Mouse (Mus musculus): ENCODE results near the gene Fndc9. TPM values are rescaled to one million over a fixed set of nuclear protein-coding genes. Genes with fewer than 3 reads are reported as not detected.

Fndc9 gene
- not detected for polyA plus RNA-seq (2012; fragmentation: generic; extraction: Trizol)

GRCm38 (mm10) chr11:46235334-46235733 lies at the start of gene Fndc9:
Gene Fndc9 (plus strand): TSS chr11:46235531.

Other genes with a start within 250 kb of the Fndc9 start
- gene Gm12166, start 183.2 kb upstream of the Fndc9 start, polyA plus RNA-seq (2012; fragmentation: generic; extraction: Trizol) = 1 to 10 TPM; 2.0 to 2.5 TPM
- gene Adam19, start 179.5 kb upstream of the Fndc9 start, polyA plus RNA-seq (2012; fragmentation: generic; extraction: Trizol) = 10 to 100 TPM in 1 of 2 experiments, under 1 TPM in 1; 0.83 to 18.5 TPM
- gene Nipal4, start 69.0 kb upstream of the Fndc9 start, polyA plus RNA-seq (2012; fragmentation: generic; extraction: Trizol) = not detected
- gene Cyfip2, start 77.3 kb downstream of the Fndc9 start, polyA plus RNA-seq (2012; fragmentation: generic; extraction: Trizol) = under 1 TPM; 0.14 to 0.23 TPM
- gene Itk, start 154.0 kb downstream of the Fndc9 start, polyA plus RNA-seq (2012; fragmentation: generic; extraction: Trizol) = not detected
- not detected for gene Fam71b, start 161.0 kb downstream of the Fndc9 start, polyA plus RNA-seq (2012; fragmentation: generic; extraction: Trizol)
- 10 to 100 TPM in 1 of 2 experiments, 1 to 10 TPM in 1; 3.5 to 15.5 TPM for gene Med7, start 201.4 kb downstream of the Fndc9 start, polyA plus RNA-seq (2012; fragmentation: generic; extraction: Trizol)
- under 1 TPM; 0.11 to 0.19 TPM for gene Havcr2, start 219.4 kb downstream of the Fndc9 start, polyA plus RNA-seq (2012; fragmentation: generic; extraction: Trizol)

Data from C3H10T1/2 (cell line).